Mouse (Mus musculus) left cerebral cortex, adult 9 months (tissue): ENCODE results near the gene Mgll.

Source experiments
- DNase-seq, 2 experiments: peaks; one replicate each; pipeline ENCODE4 v3.0.0; 2022; ENCODE audit warnings: low spot score in 2 of 2

The Mgll gene

DNA sequence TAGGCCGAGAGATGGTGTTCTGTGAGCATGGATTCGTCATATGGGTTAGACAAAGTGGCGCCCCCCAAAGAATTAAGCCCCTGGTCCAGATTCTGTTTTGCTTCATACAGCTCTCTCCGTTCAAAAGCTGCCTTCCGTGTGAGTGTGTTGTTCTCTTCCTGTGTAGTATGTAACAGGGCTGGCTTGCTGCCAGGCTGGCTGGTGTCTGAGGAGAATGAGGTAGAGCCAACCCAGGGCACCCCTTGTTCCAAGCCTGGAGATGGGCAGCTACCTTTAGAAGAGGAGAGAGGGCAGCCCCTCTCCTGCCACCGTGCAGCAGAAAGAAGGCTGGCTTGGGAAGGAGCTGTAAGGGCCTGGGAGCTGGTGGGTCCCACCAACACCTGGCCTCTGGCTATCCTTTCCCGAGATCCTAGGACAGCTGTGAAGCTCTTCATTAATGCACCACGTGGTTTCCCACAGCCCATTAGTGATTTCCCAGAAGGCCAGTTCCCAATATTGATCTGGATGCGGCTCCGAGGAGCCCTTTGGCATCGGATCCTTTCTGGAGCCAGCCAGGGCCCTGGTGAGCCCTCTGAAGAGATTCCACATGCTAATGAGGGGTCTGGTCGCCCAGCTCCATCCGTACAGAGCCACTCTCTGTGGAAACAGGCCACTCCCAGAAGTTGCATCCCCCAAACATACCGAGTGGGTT is 19.5 kb downstream of the Mgll start:
- DNase-seq = no peak

DNA sequence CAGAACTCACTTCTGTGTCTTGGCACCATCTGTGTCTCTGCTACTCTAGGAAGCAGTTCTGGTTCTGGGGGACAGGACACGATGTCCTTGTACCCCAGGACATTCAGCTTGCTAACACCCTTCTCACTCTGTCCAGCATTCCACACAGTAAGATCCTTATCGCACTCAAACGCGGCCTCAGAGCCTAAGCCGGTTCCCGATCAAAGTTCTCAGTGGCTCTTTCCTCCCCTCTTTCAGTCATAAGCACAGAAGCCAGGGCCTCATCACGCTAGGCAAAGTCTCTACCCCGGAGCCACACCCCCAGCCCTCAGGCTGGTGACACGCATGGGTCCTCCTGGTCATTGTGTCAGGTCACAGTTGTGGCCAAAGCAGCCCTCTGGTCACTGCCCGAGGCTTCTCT is 20.8 kb downstream of the Mgll start:
- DNase-seq = no peak

DNA sequence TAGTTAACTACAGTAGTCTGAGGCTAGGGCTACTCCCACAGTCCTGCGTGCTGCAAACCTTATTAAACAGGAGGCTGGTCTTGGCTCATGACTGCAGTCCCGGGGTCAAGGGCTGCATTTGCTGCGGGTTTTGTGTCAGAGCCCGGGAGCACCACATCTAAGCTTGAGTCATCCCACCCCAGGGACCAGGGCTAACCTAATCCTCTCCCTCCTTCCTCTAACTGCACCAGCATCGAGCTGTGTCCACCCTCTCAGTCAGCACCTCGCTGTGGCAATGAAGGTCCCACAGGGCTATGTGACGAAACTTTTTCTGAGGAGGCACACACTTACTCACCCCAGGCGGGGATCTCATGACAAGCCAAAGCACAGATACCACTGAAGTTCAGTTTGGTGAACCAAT is 22.1 kb downstream of the Mgll start:
- DNase-seq = no peak

DNA sequence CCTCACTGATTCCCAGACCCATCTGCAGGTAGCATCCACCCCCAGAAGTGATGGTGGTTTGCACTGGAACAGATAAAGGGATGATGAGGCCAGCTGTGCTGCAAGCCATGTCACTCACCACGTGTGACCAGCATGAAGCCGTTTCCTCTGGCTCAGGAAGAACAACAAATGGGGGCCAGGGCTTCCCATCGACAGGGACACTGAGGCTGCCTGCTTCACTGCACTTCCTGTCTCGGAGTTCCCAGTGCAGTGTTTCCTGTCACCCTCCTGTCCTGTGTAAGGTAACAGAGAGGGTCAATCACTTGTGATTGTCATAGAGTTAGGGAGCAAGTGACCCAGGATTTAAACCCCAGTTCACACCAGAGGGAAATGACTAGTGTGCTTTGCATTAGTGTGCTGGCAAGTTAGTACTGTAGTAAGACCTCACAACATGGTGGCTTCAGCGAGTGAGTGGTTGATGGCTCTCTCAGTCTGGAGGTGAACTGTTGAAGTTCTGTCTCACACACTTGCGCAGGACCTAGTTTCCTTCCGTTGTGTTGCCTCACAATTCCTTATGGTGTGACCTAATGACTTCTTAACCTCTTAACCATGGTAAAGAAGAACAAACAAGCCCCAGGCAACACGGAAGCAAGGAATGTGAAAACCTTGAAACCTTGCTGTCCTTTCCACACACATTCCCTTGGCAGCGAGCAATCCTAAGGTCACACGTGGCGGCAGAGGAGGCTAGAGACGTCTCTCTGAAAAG is 23.3 kb downstream of the Mgll start:
- DNase-seq = no peak

DNA sequence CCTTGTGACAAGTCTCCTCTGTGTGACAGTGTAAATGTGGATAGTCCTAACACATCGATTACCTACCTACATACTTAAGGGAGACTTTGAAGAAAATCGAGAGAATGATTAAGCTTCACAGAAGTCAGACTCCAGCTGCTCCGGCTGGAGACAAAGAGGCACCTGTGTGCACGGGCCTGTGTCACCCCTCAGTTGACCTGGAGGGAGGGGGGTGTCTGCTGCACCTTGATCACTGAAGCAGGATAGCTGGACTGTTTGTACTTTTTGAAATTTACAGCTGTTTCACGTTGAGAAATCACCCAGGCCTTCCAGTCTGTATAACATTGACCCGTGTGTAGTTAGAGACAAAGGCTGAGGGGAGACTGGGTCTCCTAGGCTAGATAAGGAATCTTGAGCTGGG is 26.7 kb downstream of the Mgll start:
- DNase-seq = no peak

DNA sequence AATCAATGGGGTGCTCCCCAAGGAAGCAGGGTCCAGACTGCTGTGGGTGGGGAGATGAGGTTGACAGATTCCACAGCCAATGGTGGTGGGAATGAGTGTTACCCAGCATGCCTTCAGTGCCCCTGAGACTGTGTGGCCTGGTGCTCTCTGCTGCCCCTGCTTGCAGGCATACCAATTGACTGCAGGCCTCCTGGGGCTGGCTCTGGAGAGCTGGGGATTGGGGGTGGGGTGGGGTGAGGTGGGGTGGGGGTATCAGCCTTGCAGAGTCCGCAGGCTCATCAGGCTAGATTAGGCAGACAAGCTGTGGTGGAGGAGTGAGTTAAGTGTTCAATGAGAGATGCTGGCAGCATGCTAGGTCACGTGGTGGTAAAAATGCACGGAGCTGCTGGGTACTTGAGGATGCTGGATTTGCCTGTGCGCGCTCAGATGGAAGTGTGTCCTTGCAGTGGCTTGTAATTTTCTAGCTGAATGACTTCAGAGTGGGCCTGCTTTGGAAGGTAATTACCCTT is 28.6 kb downstream of the Mgll start:
- peak in 1 of 2 experiments; percentile 59 for DNase-seq

DNA sequence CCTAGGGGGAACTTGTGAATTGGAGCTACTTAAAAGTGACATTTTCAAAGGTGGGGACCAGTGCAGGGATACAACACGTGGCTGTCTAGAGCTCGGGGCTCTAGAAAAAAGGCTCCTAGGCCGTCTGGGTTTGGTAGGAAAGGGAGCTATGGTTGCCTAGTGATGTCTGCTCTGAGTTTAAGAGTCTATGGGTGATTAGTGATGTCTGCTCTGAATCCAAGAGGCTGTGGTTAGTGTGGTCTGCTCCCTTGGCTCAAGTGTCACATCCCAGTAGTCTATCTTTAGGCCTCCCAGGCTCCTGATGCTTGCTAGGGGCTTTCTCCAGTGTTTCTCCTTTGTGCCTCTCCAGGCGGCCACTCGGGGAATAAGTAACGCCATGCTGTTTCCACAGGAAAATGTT is 29.4 kb downstream of the Mgll start:
- DNase-seq = no peak

DNA sequence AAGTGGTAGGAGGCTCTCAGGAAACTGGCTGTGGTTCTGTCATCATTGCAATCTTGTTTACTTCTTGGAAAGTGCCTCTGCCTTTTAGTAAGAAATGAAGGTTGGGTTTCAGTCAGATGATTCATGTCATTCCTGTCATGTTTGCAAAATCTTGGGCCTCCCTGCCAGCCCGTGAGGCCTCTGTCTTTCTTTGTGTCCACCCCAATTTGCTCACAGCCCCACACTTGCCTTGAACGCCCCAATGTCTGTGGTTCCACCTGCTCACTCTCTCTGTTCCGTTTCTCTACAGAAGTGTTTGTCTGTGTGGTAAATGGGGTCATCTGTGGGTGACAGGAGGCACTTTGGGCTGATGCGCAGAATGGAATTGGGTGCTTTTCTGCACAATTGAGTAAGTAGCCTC is 32.8 kb downstream of the Mgll start:
- no peak for DNase-seq

DNA sequence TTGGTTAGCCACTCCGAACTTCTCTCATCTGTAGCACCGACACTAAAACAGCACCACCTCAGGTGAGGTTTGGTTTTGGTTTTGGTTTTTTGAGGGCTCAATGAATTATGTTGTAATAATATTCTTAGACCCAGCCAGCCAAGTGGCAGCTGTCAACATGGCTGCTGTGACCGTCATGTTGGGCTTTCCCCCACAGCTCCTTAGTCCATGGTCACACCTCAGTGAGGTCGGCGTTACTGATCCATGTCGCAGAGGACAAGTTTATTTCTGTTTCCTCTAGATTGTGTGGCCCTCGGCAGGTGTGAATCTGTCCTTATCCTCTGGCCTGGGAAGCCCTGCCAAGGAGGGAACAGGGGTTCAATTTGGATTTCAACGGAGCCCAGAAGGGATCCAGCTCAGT is 33.9 kb downstream of the Mgll start:
- no peak for DNase-seq

DNA sequence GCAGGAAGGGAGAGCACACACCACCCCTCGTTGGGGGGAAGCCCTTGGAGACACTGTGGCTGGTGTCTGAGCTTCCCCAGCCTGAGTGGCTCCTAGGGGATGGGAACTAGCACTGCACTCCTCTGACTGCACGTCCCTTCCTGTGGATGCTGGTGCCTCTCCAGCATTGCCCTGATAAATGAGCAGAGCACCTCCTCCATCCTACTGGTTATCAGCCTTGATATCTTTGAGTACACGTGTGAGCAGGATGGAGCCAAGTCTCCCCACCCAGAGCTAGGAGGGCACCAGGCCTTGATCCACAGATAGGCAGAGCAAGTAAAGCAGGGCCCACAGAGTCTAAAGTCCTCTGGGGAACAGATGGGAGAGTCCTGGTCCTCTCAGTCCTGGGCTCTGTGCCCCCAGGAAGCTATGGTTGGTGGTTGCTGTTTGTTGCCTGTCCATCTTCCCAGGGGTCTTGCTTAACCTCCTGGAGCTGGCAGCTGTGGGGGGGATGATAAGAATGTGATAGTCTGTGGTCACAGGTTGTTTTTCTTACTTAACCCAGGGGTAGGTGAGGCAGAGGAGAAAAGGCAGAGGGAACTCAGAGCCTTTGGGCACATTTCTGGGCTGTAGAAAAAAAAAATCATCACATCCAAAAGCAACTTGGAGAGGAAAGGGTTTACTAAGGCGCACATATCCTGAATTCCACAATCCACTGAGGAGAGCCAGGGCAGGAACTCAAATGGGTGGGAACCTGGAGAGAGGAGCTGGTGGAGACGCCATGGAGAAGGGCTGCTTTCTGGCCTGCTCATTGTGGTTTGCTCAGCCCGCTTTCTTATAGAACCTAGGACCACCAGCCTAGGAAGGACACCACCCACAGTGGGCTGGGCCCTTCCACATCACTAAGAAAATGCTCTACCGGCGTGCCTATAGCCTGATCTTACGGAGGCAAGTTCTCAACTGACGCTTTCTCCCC is 34.6 kb downstream of the Mgll start:
- no peak for DNase-seq

DNA sequence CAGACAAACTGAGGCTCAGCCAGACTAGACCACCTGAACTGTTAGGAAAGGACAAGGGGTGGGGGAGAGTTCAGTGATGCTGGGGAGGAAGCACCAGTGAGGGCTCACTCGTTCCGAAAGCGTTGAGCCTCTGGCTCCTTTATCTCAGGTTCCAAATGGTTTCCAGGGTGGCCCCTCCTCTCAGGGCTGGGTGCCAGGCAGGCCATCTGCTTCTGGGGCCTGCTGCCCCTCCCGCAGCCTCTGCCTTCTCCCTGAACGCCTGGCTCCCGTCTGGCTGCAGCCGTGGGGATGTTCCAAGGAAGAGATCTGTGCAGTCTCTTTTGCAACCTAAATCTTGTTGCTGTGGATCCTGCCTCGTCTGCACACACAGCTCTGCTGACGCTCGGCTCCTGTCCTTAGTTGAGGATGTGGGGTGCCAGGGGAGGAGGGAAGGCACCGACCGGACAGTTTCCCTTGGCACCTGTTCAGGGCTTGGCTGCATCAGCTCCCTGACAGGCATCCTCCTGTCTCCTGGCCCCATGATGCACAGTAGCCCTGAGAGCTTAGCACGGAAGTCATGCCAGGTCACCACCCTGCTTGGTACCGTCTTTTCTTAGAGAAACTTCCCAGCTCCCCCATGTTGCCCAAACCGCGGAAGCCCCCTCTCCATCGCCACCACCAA is 35.7 kb downstream of the Mgll start:
- peak in 1 of 2 experiments; percentile 86 for DNase-seq

DNA sequence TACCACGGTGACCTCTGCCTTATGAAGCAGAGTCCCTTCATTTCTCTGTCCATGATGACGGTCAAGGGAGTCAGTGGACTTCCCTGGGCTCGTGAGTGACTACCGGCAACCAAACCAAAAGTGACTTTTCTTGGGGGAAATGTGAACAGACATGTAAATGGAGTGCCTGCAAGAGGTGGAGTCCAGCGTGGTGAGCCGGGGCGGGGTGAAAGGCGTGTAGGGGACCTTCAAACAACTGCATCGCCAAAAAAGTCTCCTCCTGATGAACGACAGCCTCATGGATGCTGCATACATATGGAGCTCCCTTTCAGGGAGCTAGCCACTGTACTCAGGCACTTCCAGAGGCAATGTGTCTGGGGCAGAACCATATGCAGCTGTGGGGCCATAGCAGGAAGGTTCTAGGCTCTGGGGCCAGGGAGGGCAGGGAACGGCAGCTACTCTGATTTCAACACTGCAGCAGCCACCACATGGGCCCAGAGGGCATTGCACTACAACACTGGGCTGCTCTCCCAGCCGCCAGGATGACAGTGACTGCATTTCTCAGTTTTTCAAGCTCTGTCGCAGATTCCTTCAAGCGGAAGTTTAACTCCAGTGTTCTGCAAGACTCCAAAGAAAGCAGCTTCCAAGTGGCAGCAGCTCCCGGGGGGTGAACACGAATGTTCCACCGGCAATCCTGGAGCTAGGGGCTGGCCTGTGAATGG is 36.9 kb downstream of the Mgll start:
- no peak for DNase-seq

DNA sequence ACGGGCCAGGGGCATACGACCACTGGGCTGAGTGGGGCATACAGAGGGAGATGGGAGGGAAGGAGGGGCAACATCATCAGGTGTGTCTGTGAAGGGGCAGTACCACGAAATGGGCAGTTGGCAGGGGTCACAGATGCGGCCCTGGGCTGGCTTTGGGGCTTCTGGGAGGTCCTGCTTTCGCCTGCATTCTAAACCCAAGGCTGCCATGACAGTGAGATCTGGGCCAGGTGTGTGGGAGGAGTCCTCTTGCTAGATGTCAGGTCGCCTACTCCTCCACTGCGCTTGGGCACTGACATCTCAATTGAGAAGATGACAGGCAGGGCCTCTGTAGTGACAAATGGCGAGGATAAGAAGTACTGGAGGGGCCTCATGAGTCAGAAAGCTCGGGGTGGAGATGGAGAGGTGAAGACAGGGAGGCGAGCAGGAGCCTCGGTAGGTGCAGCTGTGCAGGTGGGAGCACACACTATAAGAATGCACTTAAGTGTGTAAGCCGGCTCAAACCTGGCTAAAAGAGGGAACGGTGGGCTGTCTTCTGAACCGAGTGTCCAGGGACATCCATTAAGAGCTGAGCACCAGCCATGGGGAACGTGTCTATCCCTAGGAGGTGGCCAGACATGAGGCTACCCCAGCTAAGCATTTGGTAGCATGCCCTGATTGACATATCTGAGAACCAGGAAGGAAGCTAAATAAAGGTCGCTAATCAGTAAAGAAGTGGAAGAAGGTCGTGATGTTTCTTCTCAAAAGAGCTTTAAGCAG is 37.6 kb downstream of the Mgll start:
- DNase-seq = no peak

DNA sequence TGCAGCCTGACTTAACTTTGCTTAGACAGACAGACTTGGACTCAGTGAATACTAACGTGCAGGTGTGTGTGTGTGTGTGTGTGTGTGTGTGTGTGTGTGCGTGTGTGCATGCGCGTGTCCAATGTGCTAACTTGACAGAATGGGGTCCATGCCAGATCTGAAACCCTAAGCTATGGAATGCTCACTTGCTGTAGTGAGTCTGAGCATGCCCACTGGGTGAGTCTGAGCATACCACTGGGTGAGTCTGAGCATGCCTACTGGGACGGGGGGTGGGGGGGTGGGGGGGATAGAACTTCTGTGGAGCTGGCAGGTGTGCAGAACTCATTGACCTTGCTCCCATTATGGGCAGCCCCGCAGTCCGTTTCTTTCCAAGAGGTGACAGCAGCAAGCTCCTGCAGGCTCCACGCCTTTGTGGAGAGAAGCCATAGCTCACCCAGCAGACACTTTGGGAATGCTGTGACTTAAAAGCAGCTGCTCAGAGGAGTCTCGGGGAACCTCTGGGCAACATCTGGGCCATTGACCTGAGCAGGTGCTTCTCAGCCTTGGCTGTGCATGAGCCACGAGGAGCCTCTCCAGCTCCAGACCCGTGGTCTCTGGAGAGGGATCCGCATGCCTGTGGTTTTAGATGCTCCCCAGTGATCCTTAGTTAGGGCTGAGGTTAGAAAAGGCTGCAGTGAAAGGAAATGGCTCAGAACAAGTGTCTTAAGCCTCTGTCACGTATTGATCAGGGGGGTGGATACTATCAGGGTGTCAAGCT is 38.4 kb downstream of the Mgll start:
- no peak for DNase-seq

DNA sequence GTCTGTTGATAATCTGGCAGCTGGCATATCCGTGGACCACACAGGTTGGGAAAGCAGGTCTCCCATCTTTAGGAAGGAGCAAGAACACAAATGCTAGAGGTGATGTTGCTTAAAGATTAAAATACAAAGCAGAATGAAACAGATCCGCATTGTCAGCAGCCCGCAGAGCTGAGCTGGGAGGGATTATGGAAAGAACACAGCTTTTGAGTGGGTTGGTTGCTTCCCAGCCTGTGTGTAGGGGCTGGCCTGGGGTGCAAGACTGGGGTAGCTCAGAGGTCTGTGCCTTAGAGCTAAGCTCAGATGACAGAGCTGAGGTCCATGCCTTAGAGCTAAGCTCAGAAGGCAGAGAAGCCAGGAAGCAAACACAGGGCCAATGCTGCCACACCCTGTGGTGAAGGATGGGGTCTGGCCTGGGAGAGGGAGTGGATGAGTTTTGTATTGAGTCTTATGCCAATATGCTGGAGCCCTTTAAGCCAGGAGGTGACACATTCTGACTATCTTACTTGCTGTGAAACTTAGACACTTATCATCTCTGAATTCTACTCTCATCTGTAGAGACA is 39.4 kb downstream of the Mgll start:
- DNase-seq = no peak

DNA sequence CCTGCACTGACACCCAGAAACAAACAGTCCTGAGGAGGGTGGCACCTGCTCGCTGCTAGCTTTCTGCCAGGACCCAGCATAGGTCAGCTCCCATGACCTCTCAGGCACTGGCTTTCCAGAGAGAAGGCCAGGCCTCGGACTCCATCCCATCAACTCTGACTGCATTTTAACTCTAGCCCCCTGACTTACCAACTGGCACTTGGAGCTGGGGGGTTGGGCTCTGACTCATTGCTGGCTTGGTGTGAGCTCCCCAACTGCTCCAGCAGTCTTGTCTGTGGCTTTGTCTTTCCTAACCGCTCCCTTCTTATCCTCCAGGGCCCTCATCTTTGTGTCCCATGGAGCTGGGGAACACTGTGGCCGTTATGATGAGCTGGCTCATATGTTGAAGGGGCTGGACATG is 40.1 kb downstream of the Mgll start:
- DNase-seq = no peak

DNA sequence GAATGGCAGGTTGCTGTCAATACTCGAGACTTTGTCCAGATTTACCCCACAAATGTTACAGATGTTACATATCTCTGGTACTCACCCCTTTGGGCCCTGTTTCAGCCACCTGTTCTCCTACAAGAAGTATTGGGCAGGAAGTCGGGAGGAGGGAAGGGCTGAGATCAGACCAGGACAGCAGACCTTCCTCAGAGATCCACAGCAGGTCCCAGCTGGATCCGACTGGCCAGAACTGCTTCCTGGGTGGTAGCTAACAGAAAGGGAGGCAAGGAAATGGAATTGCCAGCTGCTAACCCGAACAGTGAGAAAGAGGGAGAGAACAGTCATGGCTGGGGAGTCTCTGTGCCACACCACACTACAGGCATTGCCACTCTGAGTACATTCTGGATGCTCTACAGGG is 43.5 kb downstream of the Mgll start:
- no peak for DNase-seq

DNA sequence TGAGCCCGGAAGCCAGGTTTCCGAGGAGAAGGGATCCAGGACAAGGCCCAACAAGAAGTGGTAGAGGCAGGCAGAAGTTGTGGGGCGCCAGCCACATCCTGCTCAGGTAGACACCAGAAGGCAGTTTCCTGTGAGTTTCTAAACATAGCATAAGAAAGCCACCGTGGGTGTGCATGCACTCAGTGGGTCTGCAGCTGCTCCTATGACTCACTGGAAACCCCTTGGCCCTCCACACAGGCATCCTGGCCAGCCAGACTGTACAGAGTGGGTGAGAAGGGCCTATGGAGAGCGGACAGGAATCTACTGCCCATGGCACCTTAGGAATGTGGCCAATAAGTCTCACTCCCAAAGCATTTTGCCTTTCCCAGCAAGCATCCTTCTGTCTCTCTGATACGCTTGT is 45.5 kb downstream of the Mgll start:
- DNase-seq = no peak

DNA sequence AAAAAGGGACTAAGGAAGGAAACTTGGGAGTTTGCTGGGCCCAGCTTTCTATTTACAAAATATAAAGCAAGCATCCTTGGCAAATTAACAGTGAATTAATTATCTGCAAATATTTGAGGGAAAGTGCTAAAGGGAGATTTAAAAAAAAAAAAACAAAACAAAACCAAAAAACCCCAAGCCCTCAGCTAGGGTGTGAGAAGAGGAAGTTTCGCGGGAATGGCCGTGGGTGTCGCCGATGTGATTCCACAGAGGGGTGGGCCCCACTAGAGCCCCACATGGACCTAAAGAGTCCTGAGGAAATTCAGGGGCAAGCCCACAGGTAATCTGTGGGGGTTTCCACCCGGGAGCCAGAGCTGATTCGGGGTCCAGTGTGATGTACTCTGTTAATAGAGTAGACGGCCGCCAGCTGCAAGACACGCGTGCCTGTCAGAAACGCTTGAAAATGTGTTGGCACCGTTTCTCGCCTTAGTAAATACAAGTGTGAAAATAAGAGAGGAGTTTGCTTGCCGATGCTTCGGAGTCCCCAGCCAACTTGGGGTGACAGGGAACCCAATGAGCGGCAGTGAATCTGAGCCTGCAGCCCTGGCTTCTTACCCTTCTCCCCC is 46.2 kb downstream of the Mgll start:
- no peak for DNase-seq
